Mouse (Mus musculus): Measurements from ENCODE around the gene Ints7.

DNA sequence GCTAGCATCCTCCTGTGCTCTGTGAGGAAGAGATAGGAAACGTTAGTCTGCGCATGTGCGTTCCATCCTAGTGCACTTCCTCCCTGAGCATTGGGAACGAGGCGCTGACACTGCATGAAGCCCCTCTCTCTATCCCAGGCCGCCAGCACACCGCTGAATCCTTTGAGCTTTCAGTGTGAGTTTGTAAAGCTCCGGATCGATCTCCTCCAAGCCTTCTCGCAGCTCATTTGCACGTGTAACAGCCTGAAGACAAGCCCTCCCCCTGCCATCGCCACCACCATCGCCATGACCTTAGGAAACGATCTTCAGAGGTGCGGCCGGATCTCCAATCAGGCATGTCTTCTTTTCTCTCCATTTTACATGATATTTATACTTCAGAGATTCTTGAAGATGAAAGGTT is 37.4 kb downstream of the Ints7 start:
- TF ChIP-seq CTCF (IDR thresholded peaks at IDR 0.05; ENCODE audit: extremely low read depth, insufficient read length, insufficient replicate concordance, low read depth, low read length), result no peak
- TF ChIP-seq POLR2A (IDR thresholded peaks at IDR 0.05; ENCODE audit: low read depth, low read length), result no peak

All from small intestine, adult 2 months (tissue).